Mouse (Mus musculus) liver, adult 2 months (tissue): Measurements from ENCODE around the gene Pnmal1. TPM values are rescaled to one million over a fixed set of nuclear protein-coding genes. Genes with fewer than 3 reads are reported as not detected.
"Not testable (repeated sequence)": the region's sequence is repeated elsewhere in the genome, so short reads cannot be mapped to it uniquely, and the experiment has no call there.

Experiments used
- DNase-seq: peaks from one replicate; pipeline ENCODE4 v3.0.0-alpha.2; 2011; ENCODE audit warnings: low read depth, low spot score; ENCODE audit errors: extremely low read depth
- H3K27ac ChIP-seq: fragments of 200-500 bp; replicated peaks from 2 replicates; pipeline ENCODE4 v1.5.1; 2012; ENCODE audit warnings: low read depth, mild to moderate bottlenecking, control low read depth, inconsistent platforms, low read length; ENCODE audit not compliant: insufficient read depth
- H3K27me3 ChIP-seq: fragments of 200-500 bp; 2 replicates; pipeline ENCODE4 v1.6.1; 2012; ENCODE audit warnings: mild to moderate bottlenecking, moderate library complexity, low read length, inconsistent platforms; ENCODE audit not compliant: control insufficient read depth, insufficient read depth
- H3K36me3 ChIP-seq: fragments of 200-500 bp; 2 replicates; pipeline ENCODE4 v1.6.1; 2012; ENCODE audit warnings: low read length, inconsistent platforms; ENCODE audit not compliant: control insufficient read depth, insufficient read depth
- H3K4me1 ChIP-seq: fragments of 200-500 bp; 2 replicates; pipeline ENCODE4 v1.6.1; 2011; ENCODE audit warnings: low read length; ENCODE audit not compliant: control insufficient read depth, insufficient read depth
- H3K4me3 ChIP-seq: fragments of 200-500 bp; 2 replicates; pipeline ENCODE4 v1.5.1; 2011; ENCODE audit warnings: low read depth, mild to moderate bottlenecking, control low read depth, low read length, moderate library complexity; ENCODE audit not compliant: insufficient read depth
- H3K79me2 ChIP-seq: fragments of 200-500 bp; 2 replicates; pipeline ENCODE4 v1.6.1; 2012; ENCODE audit warnings: inconsistent platforms, mild to moderate bottlenecking, low read length, moderate library complexity; ENCODE audit not compliant: control insufficient read depth, insufficient read depth
- H3K9ac ChIP-seq: fragments of 200-500 bp; 2 replicates; pipeline ENCODE4 v1.6.1; 2012; ENCODE audit warnings: low read depth, mild to moderate bottlenecking, control low read depth, inconsistent platforms, low read length
- CTCF ChIP-seq: fragments of 200-500 bp; IDR thresholded peaks from 2 replicates; pipeline ENCODE4 v1.5.1; 2011; ENCODE audit warnings: low read depth, low read length, control low read depth
- POLR2A ChIP-seq: fragments of 200-500 bp; IDR thresholded peaks from 2 replicates; pipeline ENCODE4 v1.6.1; 2011; ENCODE audit warnings: low read length, control low read depth; ENCODE audit not compliant: insufficient read depth; ENCODE audit errors: extremely low read depth
- WGBS: fragments of 180-500 bp; shearing (Covaris S2); methylation state at CpG from one replicate; pipeline ENCODE4 v1.1.7; 2018; 5-methylcytosine and 5-hydroxymethylcytosine counted together
- polyA plus RNA-seq: library from polyadenylated mRNA; depleted of rRNA; stranded (reverse); fragments of >200 nt; gene quantifications from 2 replicates; pipeline ENCODE4 v1.2.3, GENCODE M21; 2012
- total RNA-seq: library from RNA; depleted of rRNA; stranded (reverse); fragments of >200 nt; gene quantifications from 2 replicates; pipeline ENCODE4 v1.2.3, GENCODE M21; 2014

The Pnmal1 gene
- total and polyA plus RNA-seq, 2 experiments = not detected

GRCm38 (mm10) chr7:16947349-16947895, 12.1 kb upstream of the Pnmal1 start:
- DNase-seq = no peak
- Histone ChIP-seq H3K36me3 (no peaks in the 10 kb centered on the region), H3K79me2 (no peaks in the 10 kb centered on the region), H3K9ac (no peak overlapping the region), H3K4me3 (no peak overlapping the region), H3K4me1 (peaks cover 3% of the 10 kb centered on the region; the same call in 1 of the 2 replicates), H3K27me3 (peaks cover 18% of the 10 kb centered on the region), H3K27ac (no peak overlapping the region)
- no peak for TF ChIP-seq CTCF
- no peak for TF ChIP-seq POLR2A
- WGBS = 28% methylated on average over 21 of the region's 22 CpGs

DNA sequence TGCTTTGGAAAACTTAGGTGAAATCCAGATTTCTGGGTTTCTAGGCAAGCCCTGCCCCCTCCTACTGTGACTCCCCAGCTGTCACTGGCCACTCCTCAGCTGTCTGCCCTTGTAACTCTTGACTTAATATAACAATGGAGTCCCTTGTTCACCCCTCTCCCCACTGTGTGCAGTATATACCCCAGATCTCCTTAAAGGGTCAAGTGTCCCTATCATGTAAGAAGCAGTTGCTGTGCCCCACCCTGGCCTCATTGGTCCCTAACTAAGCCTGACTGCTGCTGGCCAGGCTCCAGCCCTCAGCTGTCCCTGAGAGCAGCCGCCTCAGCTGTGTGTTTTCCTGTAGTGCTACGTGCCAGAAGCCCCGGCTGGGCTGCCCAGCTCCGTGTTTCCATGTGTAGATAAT, 11.5 kb upstream of the Pnmal1 start:
- no peak for TF ChIP-seq CTCF
- TF ChIP-seq POLR2A = no peak
- Histone ChIP-seq H3K27me3 (peaks cover 18% of the 10 kb centered on the region), H3K36me3 (no peaks in the 10 kb centered on the region), H3K9ac (no peak overlapping the region), H3K4me3 (no peak overlapping the region), H3K4me1 (peaks cover 3% of the 10 kb centered on the region; the same call in 1 of the 2 replicates), H3K79me2 (no peaks in the 10 kb centered on the region), H3K27ac (no peak overlapping the region)
- no peak for DNase-seq
- WGBS = 23% methylated on average over 4 of the region's 4 CpGs

- no peak for TF ChIP-seq CTCF
- TF ChIP-seq POLR2A = no peak
- WGBS = 77% methylated on average over 8 of the region's 8 CpGs
- Histone ChIP-seq H3K4me1 (peaks cover 3% of the 10 kb centered on the region; the same call in 1 of the 2 replicates), H3K79me2 (no peaks in the 10 kb centered on the region), H3K4me3 (no peak overlapping the region), H3K27ac (no peak overlapping the region), H3K9ac (no peak overlapping the region), H3K36me3 (no peaks in the 10 kb centered on the region), H3K27me3 (peaks cover 18% of the 10 kb centered on the region)
- DNase-seq = no peak
Observed at GRCm38 (mm10) chr7:16948923-16949458, 10.5 kb upstream of the Pnmal1 start.

GRCm38 (mm10) chr7:16949908-16950841, 9.3 kb upstream of the Pnmal1 start:
- peak; percentile 19 for DNase-seq
- H3K4me3 ChIP-seq = no peak overlapping the region
- WGBS = 10% methylated on average over 29 of the region's 29 CpGs
- no peak overlapping the region for H3K9ac ChIP-seq
- H3K79me2 ChIP-seq = no peaks in the 10 kb centered on the region
- TF ChIP-seq POLR2A = no peak
- TF ChIP-seq CTCF = peak; percentile 97
- no peaks in the 10 kb centered on the region for H3K36me3 ChIP-seq
- peaks cover 3% of the 10 kb centered on the region; the same call in 1 of the 2 replicates for H3K4me1 ChIP-seq
- peaks cover 10% of the 10 kb centered on the region; the same call in 1 of the 2 replicates for H3K27me3 ChIP-seq
- no peak overlapping the region for H3K27ac ChIP-seq

GRCm38 (mm10) chr7:16950861-16951635, 8.4 kb upstream of the Pnmal1 start:
- peaks cover 3% of the 10 kb centered on the region; the same call in 1 of the 2 replicates for H3K4me1 ChIP-seq
- no peaks in the 10 kb centered on the region for H3K79me2 ChIP-seq
- peaks cover 4% of the 10 kb centered on the region; the same call in 1 of the 2 replicates for H3K27me3 ChIP-seq
- no peaks in the 10 kb centered on the region for H3K36me3 ChIP-seq
- peak; percentile 22 for DNase-seq
- 24% methylated on average over 18 of the region's 18 CpGs for WGBS
- TF ChIP-seq POLR2A (no peak), CTCF (peak; percentile 87)
- H3K9ac ChIP-seq = no peak overlapping the region
- no peak overlapping the region for H3K4me3 ChIP-seq
- H3K27ac ChIP-seq = no peak overlapping the region

- not testable (repeated sequence) for H3K4me3 ChIP-seq, H3K27me3 ChIP-seq, H3K4me1 ChIP-seq, H3K9ac ChIP-seq, DNase-seq, H3K27ac ChIP-seq, H3K36me3 ChIP-seq, H3K79me2 ChIP-seq
- WGBS = 73% methylated on average over 2 of the region's 2 CpGs
Observed at GRCm38 (mm10) chr7:16953776-16954175, 5.7 kb upstream of the Pnmal1 start.
